Mouse (Mus musculus) ovary, adult 18-20 months (tissue): Measurements from ENCODE around the gene Olfr1261.

Experiments used
- DNase-seq: peaks from one replicate; pipeline ENCODE4 v3.0.0; 2022; ENCODE audit warnings: low spot score, mixed read lengths

Gene Olfr1261

DNA sequence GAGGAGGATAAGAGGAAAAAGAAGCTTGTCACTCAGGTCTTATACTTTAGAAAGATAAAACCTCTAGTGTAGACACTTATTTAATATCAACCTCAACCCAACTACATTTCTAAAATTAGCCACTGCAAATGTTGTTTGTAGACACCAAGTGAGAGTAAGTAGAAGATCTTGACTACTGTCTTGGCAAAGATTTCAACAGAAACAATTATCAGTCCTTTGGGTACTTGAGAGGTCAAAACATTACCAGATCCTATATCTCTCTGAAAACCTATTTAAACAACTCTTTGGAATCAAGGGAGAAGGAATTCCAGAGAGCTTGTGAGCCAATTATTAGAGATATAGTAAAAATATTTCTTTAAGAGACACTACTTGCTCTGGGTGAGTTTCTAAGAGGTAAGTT lies at the start of gene Olfr1261:
Gene Olfr1261, plus strand, starts transcription at position 301 of the 400 bp plus-strand sequence.
- no peak for DNase-seq

- no peak for DNase-seq
These were observed 42.5 kb upstream of the Olfr1261 start, which contains the start of gene Olfr1259 for GRCm38 (mm10) chr2:89948564-89948963. Gene Olfr1259 (minus strand): TSS chr2:89948664.

GRCm38 (mm10) chr2:89974184-89974583 lies 16.8 kb upstream of the Olfr1261 start, which contains the start of gene Olfr1260:
Gene Olfr1260 (plus strand): TSS chr2:89974340.
- DNase-seq, result no peak

GRCm38 (mm10) chr2:89977709-89978108 lies 13.3 kb upstream of the Olfr1261 start:
- no peak for DNase-seq

DNA sequence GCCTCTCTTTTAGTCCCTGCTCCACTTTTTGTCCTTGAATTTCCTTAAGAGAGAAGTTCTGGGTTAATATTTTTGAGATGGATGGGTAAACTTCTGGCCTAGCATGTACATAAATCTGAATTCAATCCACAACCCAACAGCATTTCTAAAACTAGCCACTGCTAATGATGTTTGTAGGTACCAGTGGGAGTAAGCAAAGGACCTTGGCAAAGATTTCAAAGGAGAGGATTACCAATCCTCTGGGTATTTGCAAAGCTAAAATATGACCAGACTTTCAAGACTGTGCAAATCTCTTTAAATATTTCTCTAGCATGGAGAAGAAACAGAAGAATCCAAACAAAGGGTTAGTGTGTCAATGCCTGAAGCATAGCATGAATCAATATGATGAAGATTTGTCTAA lies 8.8 kb downstream of the Olfr1261 start, which contains the start of gene Olfr1262:
Gene Olfr1262, plus strand, starts transcription at position 301 of the 400 bp plus-strand sequence.
- no peak for DNase-seq

- DNase-seq, result no peak
These were observed 20.8 kb downstream of the Olfr1261 start, which contains the start of gene Olfr1263 for GRCm38 (mm10) chr2:90011831-90012230. Gene Olfr1263 (plus strand): TSS chr2:90012131.

DNA sequence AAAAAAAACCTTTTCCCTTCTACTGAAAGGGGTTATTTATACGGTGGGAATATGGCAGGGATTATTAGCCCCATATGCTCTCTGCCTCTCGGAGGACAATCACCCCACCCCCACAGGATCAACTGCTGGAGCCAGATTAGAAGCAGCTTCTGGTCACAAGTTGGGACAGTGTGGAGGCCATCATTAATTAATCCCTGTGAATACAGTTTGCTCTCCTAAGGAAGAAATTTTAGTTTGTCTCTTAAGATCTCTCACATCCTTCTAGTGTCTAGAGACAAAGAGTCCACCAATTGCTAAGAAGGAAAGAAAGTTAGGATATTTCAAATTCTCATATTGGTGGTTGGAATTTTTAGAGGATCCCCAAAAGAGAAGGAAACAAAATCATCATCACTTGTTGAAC lies 34.5 kb downstream of the Olfr1261 start, which contains the start of gene Olfr1264:
Gene Olfr1264, minus strand, starts transcription at position 101 of the 400 bp plus-strand sequence.
- DNase-seq, result no peak

DNA sequence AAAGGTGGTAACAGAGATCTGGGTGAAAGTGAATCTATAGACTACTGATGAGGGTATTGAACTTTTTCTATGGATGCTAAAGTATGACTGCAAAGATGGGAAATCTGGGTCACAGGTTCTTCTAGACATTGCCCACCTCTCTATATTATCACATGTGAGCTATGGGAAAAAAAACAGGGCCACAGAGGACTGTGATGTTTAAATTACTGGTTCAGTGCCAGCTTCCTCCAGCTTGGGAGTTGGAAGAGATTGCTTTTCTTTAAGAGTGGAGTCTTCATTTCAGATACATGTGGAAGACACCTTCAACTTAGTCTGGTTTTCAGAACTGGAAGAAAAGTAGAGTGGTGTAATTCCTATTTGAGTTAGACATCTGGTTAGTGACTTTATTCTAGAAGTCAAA lies 44.0 kb downstream of the Olfr1261 start, which contains the start of gene Olfr1265:
Gene Olfr1265, plus strand, starts transcription at position 301 of the 400 bp plus-strand sequence.
- no peak for DNase-seq
